Mouse (Mus musculus) ES-E14 (cell line): ENCODE results near the gene Zbtb41. TPM values are rescaled to one million over a fixed set of nuclear protein-coding genes. Genes with fewer than 3 reads are reported as not detected.

Experiments used
- DNase-seq: peaks from one replicate; pipeline ENCODE4 v3.0.0-alpha.2; 2013; ENCODE audit warnings: low read depth, low spot score
- H3K27ac ChIP-seq: 2 replicates; pipeline ENCODE4 v1.5.1; 2012; ENCODE audit warnings: low read depth, mild to moderate bottlenecking, low read length, moderate library complexity, mixed read lengths; ENCODE audit not compliant: poor library complexity, insufficient read depth, severe bottlenecking
- H3K36me3 ChIP-seq: 2 replicates; pipeline ENCODE4 v1.6.1; 2012; ENCODE audit warnings: mild to moderate bottlenecking, low read length, moderate library complexity, mixed read lengths; ENCODE audit not compliant: control insufficient read depth, poor library complexity, insufficient read depth, severe bottlenecking
- H3K4me1 ChIP-seq, 2 experiments: fragments of 150-350 bp in 1 of 2; sonication (generic) in 1 of 2; 2 replicates each; pipeline ENCODE4 v1.6.1; 2012; ENCODE audit warnings: low read length in 2 of 2, mild to moderate bottlenecking in 1 of 2, mixed read lengths in 1 of 2; ENCODE audit not compliant: control insufficient read depth in 2 of 2, insufficient read depth in 2 of 2, poor library complexity in 1 of 2
- H3K4me3 ChIP-seq, 2 experiments: fragments of 150-350 bp in 1 of 2; sonication (generic) in 1 of 2; 2 replicates each; pipeline ENCODE4 v1.5.1; 2012; ENCODE audit warnings: low read length in 2 of 2, low read depth in 1 of 2, mild to moderate bottlenecking in 1 of 2, mixed read lengths in 1 of 2; ENCODE audit not compliant: insufficient read depth in 1 of 2, poor library complexity in 1 of 2, severe bottlenecking in 1 of 2
- H3K9ac ChIP-seq: 2 replicates; pipeline ENCODE4 v1.6.1; 2012; ENCODE audit warnings: low read depth, mild to moderate bottlenecking, low read length, mixed read lengths; ENCODE audit not compliant: poor library complexity, insufficient read depth, severe bottlenecking
- H3K9me3 ChIP-seq: fragments of 150-350 bp; sonication (generic); 2 replicates; pipeline ENCODE4 v1.6.1; 2012; ENCODE audit warnings: low read depth, mild to moderate bottlenecking, low read length; ENCODE audit not compliant: control insufficient read depth, insufficient read depth
- CHD2 ChIP-seq: IDR thresholded peaks from 2 replicates; pipeline ENCODE4 v1.6.1; 2014; ENCODE audit warnings: mild to moderate bottlenecking, low read depth, low read length, inconsistent platforms
- HCFC1 ChIP-seq: IDR thresholded peaks from 2 replicates; pipeline ENCODE4 v1.6.1; 2012; ENCODE audit warnings: low read length, inconsistent platforms, borderline replicate concordance; ENCODE audit not compliant: insufficient read depth
- MAFK ChIP-seq: IDR thresholded peaks from 2 replicates; pipeline ENCODE4 v1.6.1; 2014; ENCODE audit warnings: mild to moderate bottlenecking, low read depth, low read length, inconsistent platforms; ENCODE audit not compliant: insufficient read depth
- ZC3H11A ChIP-seq: IDR thresholded peaks from 2 replicates; pipeline ENCODE4 v1.6.1; 2012; ENCODE audit warnings: low read depth, mild to moderate bottlenecking, inconsistent platforms, low read length, borderline replicate concordance
- ZNF384 ChIP-seq: IDR thresholded peaks from 2 replicates; pipeline ENCODE4 v1.6.1; 2012; ENCODE audit warnings: low read depth, low read length, inconsistent platforms
- in situ Hi-C, 2 experiments: fragments of 600-800 bp; cut with MboI; formaldehyde crosslinking; loops; one replicate each; pipeline ENCODE4 v1.15.1; 2025; ENCODE audit warnings: low sequenced_read_pairs in 2 of 2, inconsistent platforms in 1 of 2; ENCODE audit not compliant: unreplicated experiment in 2 of 2
- total RNA-seq: library from RNA; depleted of rRNA; stranded (reverse); fragments of 300-350 nt; gene quantifications from 2 replicates; pipeline ENCODE4 v1.2.3, GENCODE M21; 2012

The Zbtb41 gene
- total RNA-seq, 1 experiment: 11.4 TPM

DNA sequence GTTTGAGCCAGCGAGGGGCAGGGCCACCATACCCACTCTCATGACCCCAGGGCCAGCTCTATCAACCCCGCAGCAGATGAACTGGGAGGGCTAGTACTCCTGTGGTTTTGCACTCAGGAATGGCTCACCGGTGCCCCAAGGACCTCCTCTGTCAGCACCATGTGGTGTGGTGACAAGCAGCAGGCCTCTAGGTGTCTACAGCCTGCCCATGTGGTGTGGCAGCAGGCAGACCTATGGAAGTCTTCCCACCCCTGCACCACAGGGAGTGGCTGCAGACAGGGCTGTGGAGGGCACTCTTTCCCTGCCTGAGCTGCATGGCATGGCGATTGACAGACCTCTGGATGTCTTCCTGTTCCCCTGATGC lies 42.5 kb upstream of the Zbtb41 start:
- DNase-seq: no peak
- peaks cover 0 to 6% of the 10 kb centered on the region in 2 experiments; a peak in 1 of 4 replicates for H3K4me1 ChIP-seq
- H3K27ac ChIP-seq: no peak overlapping the region
- H3K9ac ChIP-seq: no peak overlapping the region
- no peaks in the 10 kb centered on the region for H3K9me3 ChIP-seq
- no peaks in the 10 kb centered on the region for H3K36me3 ChIP-seq
- in situ Hi-C loops: no loop called here
- H3K4me3 ChIP-seq: peak overlapping the region in 1 of 2 experiments; percentile 22; a peak in 1 of 4 replicates
- TF ChIP-seq HCFC1 (no peak), ZC3H11A (no peak), MAFK (no peak), CHD2 (no peak)

DNA sequence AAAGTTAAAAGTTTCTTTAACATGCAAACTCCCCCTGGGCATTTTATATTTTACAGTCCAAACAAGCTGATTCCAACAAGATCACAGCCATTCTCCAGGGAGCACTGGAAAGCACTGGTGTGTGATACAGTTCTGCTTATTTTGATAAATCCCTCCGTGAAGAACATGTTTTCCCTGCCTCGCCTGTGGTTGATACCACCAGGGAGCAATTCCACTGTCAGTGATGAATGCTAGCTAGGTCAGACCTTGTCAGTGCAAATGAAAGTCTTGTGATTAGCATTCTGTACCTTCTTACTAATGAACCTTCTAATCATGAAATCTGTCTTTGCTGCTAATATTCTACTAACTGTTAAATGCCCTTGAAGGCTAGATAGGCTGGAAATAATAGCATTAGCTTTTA lies 30.3 kb upstream of the Zbtb41 start:
- DNase-seq: no peak
- Histone ChIP-seq H3K36me3 (no peaks in the 10 kb centered on the region), H3K9ac (no peak overlapping the region), H3K4me1 (no peaks in the 10 kb centered on the region; a peak in 1 of 4 replicates), H3K9me3 (no peaks in the 10 kb centered on the region), H3K27ac (no peak overlapping the region), H3K4me3 (no peak overlapping the region)
- no peak for TF ChIP-seq HCFC1
- in situ Hi-C loops: no loop called here

DNA sequence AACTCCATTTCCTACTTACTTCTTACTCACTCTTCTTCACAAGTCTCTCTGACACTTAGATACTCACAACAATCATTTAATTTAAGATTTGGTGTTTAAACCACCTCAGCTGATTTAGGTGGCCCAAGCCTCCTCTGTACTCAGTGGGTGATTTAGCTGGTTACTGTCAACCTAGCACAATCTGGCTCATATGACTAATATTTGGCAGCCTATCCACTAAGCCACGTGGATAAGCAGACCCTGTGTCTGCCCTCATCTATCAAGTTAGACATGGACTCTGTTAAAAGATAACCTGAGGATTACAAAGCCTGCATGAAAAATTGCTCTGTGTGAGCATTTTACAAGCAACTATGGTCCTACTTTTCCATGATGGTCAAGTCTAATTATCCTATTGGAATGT lies 25.5 kb upstream of the Zbtb41 start:
- no peaks in the 10 kb centered on the region for H3K4me1 ChIP-seq
- no peak overlapping the region for H3K4me3 ChIP-seq
- no peak overlapping the region for H3K27ac ChIP-seq
- H3K9ac ChIP-seq: no peak overlapping the region
- in situ Hi-C loops: no loop called here
- H3K9me3 ChIP-seq: no peaks in the 10 kb centered on the region
- no peak for DNase-seq
- no peaks in the 10 kb centered on the region for H3K36me3 ChIP-seq
- no peak for TF ChIP-seq MAFK
- TF ChIP-seq HCFC1: no peak
- no peak for TF ChIP-seq CHD2
- TF ChIP-seq ZC3H11A: no peak
- no peak for TF ChIP-seq ZNF384

DNA sequence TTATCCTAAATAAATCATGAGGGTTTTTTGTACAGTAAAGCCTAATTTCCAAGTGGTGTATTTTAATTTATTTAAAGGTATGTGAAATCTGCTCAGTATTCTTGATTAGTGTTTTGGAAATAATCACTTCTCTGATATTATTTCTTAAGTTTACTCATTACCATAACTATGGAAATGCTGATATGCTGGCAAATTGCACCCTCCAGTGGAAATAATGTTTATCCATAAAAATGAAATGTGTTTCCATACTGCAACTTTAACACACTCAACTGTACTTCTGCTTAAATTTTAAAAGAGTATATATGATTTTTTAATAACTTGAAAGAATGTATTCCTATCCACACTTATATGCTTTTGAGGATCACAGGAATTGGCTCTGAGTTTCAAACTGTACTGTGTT lies 16.3 kb upstream of the Zbtb41 start:
- Histone ChIP-seq H3K27ac (no peak overlapping the region), H3K4me3 (no peak overlapping the region), H3K9ac (no peak overlapping the region), H3K9me3 (no peaks in the 10 kb centered on the region; the same call in 1 of the 2 replicates), H3K4me1 (no peaks in the 10 kb centered on the region), H3K36me3 (no peaks in the 10 kb centered on the region)
- in situ Hi-C loops: no loop called here
- TF ChIP-seq MAFK: no peak
- no peak for TF ChIP-seq ZNF384
- no peak for DNase-seq

DNA sequence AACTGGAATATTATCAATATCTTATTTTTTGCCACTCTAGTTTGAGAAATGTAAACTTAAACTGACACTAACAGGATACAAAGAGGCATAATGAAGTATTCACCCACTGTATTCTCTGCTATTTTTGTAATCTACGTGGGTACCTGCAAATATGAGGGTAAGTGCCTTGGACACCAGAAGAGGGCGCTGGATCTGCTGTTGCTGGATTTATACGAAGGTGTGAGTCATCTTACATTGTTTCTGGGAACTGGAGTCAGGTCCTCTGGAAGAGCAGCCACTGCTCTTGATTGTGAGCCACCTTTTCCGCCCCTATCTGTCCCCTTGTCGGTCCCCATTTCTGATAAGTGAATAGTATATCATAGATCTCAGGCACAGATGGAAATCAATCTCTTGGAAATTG lies 14.4 kb upstream of the Zbtb41 start:
- DNase-seq: peak; percentile 17
- H3K4me3 ChIP-seq: no peak overlapping the region
- 0 out of 4 replicates have a peak, but pooled peaks cover 0 to under 1% of the 10 kb centered on the region in 2 experiments for H3K4me1 ChIP-seq
- in situ Hi-C loops: no loop called here
- H3K9me3 ChIP-seq: peaks cover 3% of the 10 kb centered on the region; the same call in 1 of the 2 replicates
- H3K9ac ChIP-seq: no peak overlapping the region
- no peaks in the 10 kb centered on the region for H3K36me3 ChIP-seq
- H3K27ac ChIP-seq: no peak overlapping the region
- TF ChIP-seq ZC3H11A: no peak
- no peak for TF ChIP-seq HCFC1
- no peak for TF ChIP-seq ZNF384
- TF ChIP-seq CHD2: no peak
- no peak for TF ChIP-seq MAFK
